Mouse (Mus musculus) MEL-GATA-1-ER (cell line): ENCODE results near the gene Gm2026.
"Not testable (repeated sequence)": the region's sequence is repeated elsewhere in the genome, so short reads cannot be mapped to it uniquely, and the experiment has no call there.

Source experiments
- DNase-seq: peaks from one replicate; pipeline ENCODE4 v3.0.0-alpha.2; 2012; ENCODE audit warnings: low read depth; ENCODE audit errors: extremely low read depth

Gm2026 gene

DNA sequence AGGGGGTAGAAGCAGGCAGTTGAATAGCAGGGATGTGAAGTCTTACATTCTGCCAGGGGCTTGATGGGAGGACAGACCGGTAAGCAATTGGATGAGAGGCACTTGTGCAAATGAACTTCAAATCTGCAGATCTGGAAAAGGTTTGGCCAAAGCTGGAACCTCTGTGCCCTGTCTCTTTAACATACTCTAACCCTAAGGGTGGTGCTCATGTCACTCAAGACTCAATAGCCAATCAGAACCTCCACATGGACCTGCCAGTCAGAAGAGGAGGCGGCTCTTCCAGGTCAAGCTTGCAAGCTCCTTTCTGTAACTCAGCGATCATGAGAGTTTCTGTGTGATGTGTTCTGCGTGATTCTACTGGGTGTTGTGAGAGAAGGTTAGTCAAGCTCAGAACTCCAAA lies at the start of gene Gm2026:
Gm2026 (plus strand) TSS at position 301 of the 400 bp plus-strand sequence.
- not testable (repeated sequence) for DNase-seq

DNA sequence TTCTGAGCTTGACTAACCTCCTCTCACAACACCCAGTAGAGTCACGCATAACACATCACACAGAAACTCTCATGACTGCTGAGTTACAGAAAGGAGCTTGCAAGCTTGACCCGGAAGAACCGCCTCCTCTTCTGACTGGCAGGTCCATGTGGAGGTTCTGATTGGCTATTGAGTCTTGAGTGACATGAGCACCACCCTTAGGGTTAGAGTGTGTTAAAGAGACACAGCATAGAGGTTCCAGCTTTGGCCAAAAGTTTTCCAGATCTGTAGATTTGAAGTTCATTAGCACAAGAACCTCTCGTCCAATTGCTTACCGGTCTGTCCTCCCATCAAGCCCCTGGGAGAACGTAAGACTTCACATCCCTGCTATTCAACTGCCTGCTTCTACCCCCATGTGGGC lies 34.1 kb upstream of the Gm2026 start, which contains the start of gene Zfp966:
Zfp966 (minus strand) TSS at position 101 of the 400 bp plus-strand sequence.
- DNase-seq: not testable (repeated sequence)
